Mouse (Mus musculus) gastrocnemius, adult 2 months (tissue): ENCODE measurements at regions not wholly inside any gene's neighbourhood (a gene's known extent, or its start where the extent isn't known, plus 50 kb on each side); places are given as distances from the start of the nearest gene placed in this dataset.
A peak's percentile ranks its signal among the peaks of the same experiment; 100 is the strongest.

Experiments
- DNase-seq: peaks from one replicate; pipeline ENCODE4 v3.0.0; 2022
- H3K27ac ChIP-seq: fragments of 200-600 bp; 2 replicates; pipeline ENCODE4 v1.8.1; 2022; ENCODE audit warnings: mild to moderate bottlenecking
- H3K4me3 ChIP-seq: fragments of 200-600 bp; 2 replicates; pipeline ENCODE4 v1.8.1; 2022; ENCODE audit warnings: mild to moderate bottlenecking, moderate library complexity
- CTCF ChIP-seq: fragments of 200-600 bp; IDR thresholded peaks from 2 replicates; pipeline ENCODE4 v1.8.1; 2022; ENCODE audit warnings: antibody characterized with exemption, mild to moderate bottlenecking, moderate library complexity
- intact Hi-C: fragments of 180-260 bp; cut with DNase I; formaldehyde crosslinking; loops from one replicate; pipeline ENCODE4 v1.15.1; 2025

DNA sequence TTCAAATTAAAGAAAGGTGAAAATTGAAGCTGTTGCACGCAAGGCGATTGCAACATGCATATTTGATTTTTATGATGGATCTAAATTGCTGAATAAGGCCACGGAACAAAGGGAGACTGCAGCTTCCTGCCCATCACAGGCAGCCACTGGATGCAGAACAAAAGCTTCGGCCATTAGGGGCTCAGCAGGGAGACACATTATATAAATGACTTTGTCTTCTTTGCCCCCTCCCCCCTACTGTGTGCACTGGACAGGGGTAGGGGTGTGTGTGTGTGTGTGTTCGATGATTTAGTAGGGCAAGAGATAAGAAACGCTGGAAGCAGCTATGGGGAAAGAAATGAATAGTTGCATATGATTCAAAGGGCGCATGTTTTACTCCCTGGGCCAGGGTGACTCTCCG is 481.2 kb upstream of the Pmfbp1 start:
- Histone ChIP-seq H3K27ac (no peak overlapping the region), H3K4me3 (no peak overlapping the region)
- TF ChIP-seq CTCF: no peak
- no peak for DNase-seq
- intact Hi-C loops: loop anchor here (10.0 kb wide), 1 partner anchor 172 kb away; no protein-coding TSS in a partner anchor

DNA sequence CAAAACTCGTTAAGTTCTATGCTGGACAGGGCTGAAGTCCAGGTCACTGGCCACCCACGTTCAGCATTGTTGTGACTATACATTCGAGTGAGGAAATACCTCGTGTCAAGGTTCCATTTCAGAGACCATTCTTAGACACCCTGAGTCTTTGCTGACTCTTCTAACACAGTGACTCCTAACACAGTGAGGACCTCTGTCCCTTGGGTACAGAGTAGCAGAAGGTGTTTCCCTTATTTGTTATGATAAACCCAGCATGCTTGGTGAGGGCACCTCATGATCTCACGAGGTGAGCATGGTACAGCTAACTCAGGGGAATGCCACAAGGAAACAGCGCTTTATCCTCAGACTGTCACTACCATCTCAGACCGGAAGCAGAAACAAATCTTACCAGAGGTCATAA is 480.2 kb upstream of the Pmfbp1 start:
- TF ChIP-seq CTCF: no peak
- intact Hi-C loops: loop anchor here (10.0 kb wide), 1 partner anchor 171 kb away; no protein-coding TSS in a partner anchor

DNA sequence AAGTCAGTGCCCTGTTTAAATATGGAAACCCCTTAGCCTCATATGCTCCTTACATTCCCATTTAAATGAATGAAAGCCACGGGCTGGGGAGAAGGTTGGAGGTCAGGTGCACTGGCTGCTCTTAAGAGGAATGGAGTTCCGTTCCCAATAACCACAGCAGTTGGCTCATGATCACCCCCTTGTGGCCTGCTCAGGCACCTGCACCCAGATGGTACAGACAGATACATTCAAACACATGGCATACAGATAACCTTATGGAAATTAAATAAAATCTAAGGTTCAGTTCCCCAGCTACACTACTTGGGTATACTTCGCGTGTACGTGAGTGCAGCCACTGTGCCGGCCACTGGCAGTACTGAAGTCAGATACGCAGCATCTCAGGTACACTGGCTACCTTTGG is 479.1 kb upstream of the Pmfbp1 start:
- peak; percentile 67 for TF ChIP-seq CTCF
- no peak overlapping the region for H3K27ac ChIP-seq
- no peak overlapping the region for H3K4me3 ChIP-seq
- intact Hi-C loops: loop anchor here (10.0 kb wide), 1 partner anchor 170 kb away; no protein-coding TSS in a partner anchor
- no peak for DNase-seq

More for the DNA sequence above, 480.2 kb upstream of the Pmfbp1 start:
- Histone ChIP-seq H3K27ac (no peak overlapping the region), H3K4me3 (no peak overlapping the region)
- no peak for DNase-seq

DNA sequence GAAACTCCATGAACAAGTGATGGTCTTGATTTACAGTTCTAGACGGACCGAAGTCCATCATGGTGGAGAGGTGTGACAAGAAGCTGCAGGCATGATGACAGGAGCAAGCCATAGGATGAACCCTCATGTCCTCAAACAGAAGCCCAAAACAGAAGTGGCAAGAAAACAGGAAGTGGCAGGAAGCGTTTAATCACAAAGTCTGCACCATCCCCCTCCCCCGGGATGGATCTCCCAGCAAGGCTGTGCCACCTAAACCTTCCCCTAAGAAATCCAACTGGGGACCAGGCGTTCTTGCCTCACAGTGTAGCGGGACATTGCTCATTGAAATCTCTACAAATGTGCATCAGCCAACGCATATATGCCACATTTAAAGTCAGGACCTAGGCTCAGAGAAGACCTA is 474.3 kb upstream of the Pmfbp1 start:
- TF ChIP-seq CTCF: no peak
- DNase-seq: no peak
- Histone ChIP-seq H3K27ac (no peak overlapping the region), H3K4me3 (no peak overlapping the region)
- intact Hi-C loops: loop anchor here (10.0 kb wide), 1 partner anchor 165 kb away; no protein-coding TSS in a partner anchor

DNA sequence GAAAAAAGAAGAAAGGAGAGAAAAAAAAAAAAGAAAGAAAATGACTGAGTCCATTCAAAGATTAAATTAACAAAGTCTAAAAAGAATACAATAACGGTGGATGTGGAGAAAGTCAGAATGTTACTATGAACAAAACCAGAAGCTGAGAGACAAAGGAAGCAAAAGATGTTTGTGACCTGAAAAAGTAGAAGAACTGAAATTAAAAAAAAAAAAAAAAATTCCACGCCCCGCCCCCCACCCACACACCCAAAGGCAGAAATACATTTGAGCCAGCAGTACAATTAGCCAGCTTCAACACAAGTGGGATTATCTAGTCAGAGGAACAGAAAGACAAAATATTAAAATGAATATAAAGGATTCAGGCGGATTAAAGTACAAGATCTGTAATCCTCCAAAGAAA is 473.7 kb upstream of the Pmfbp1 start:
- Histone ChIP-seq H3K27ac (no peak overlapping the region), H3K4me3 (no peak overlapping the region)
- DNase-seq: no peak
- intact Hi-C loops: no loop called here
- TF ChIP-seq CTCF: no peak

DNA sequence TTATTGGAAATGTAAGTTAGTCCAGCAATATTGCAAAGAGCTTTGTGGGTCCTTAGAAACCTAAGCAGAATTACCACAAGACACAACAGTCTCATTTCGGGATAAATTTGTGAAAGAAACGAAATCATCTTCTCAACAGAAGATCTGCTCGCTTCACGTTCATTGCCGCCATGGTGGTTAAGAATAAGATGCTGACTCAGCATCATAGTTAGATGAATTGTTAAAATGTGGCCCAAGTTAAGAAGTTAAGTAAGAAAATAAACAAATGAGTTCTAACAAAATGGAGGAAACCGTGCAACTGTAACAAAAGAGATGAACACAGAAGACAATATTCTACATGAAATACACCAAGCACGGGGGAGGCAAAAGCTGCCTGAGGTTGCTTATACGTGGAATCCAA is 465.9 kb upstream of the Pmfbp1 start:
- no peak for DNase-seq
- H3K4me3 ChIP-seq: no peak overlapping the region
- TF ChIP-seq CTCF: no peak
- no peak overlapping the region for H3K27ac ChIP-seq
- intact Hi-C loops: no loop called here

DNA sequence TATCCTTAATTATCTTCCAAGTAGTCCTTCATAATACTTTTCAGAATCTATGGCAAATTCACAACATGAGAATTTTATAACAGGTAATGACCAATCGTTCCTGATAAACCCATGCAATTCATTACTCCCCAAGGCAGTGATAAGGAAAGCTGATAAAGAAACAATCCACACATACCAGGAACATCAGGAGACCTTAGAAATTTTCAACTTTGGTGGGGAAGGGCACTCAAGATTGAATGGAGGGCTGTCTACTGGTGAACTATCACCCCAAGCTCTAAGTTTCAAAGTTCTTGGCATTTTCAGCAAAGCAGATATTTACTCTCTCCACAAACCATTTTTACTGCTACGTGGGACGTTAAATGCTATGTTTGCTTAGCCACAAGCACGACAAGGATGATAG is 440.2 kb upstream of the Pmfbp1 start:
- H3K27ac ChIP-seq: no peak overlapping the region
- no peak for TF ChIP-seq CTCF
- H3K4me3 ChIP-seq: no peak overlapping the region
- intact Hi-C loops: no loop called here
- DNase-seq: no peak

DNA sequence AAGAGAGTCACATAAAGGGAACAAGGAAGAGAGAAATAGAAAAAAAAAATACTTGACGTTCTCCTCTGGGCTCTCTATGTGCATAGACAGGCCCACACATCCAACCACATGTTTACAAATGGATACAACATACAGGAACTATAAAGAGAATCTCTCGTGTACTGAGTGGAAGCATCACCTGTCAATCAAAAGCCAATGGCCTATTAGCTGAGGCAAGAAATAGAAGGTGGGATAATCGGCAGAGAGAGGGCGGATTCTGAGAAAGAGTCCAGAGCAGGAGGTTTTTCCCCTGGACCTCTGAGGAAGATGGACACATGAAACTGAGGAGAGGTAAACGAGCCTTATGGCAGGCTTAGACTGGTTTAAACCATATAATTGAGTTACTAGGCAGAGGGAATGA is 434.7 kb upstream of the Pmfbp1 start:
- DNase-seq: no peak
- Histone ChIP-seq H3K4me3 (no peak overlapping the region), H3K27ac (no peak overlapping the region)
- intact Hi-C loops: no loop called here
- no peak for TF ChIP-seq CTCF

DNA sequence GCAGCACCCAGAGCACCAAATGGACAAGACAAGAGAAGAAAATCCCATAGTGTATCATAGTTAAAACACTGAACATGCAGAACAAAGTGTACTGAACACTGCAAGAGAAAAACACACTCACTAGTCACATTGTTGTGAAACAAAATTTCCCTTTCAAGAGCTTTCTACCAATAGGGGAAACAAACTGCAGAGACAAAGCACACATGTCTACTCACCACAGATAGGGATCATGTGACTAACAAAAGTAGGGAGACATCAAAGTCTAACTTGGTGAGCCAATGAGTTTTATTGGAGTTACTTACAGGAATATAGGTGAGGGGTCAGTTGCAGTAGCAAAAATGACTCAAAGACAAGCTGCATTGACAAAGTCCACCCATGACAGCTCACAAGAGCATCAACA is 431.5 kb upstream of the Pmfbp1 start:
- Histone ChIP-seq H3K4me3 (no peak overlapping the region), H3K27ac (no peak overlapping the region)
- intact Hi-C loops: no loop called here
- TF ChIP-seq CTCF: no peak
- DNase-seq: no peak

DNA sequence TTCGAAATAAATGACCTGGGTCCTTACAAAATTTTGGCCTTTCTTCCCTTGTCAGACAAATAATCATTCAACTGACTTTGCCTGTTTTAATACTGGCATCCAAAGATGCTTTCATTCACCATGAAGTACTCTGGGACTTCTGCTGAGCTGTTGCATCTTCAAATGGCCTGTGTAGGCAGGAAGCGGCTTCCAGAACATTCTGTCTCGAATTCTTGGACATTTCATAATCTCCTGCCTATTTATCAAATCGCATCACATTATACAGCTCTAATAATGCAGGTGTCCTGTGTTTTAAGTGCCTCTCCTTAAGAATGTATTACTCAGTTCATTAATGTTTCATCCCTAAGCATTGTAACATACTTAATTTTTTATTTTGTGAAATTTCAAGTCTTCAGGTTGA is 420.1 kb upstream of the Pmfbp1 start:
- Histone ChIP-seq H3K4me3 (no peak overlapping the region), H3K27ac (no peak overlapping the region)
- intact Hi-C loops: no loop called here
- DNase-seq: no peak
- no peak for TF ChIP-seq CTCF

DNA sequence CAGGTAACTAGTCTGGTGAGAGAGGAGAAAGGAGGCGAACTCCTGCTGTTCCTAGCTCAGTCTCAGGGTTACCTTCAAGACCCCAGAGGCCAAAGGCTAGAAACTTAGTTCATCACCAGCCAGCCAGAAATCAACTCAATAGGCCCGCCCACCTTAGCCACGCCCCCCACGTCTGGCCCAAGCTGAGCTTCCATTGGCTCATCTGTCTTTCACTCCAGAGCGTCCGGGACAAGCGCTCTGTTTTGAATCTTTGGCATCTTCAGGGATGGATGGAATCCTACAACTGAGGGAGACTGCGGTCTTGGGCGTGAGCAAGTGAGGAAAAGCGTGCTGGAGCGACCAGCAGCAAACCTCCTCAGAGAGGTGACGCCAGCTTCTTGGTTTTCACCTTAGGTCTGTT is 418.8 kb upstream of the Pmfbp1 start:
- intact Hi-C loops: no loop called here
- no peak for TF ChIP-seq CTCF
- Histone ChIP-seq H3K4me3 (no peak overlapping the region), H3K27ac (no peak overlapping the region)
- DNase-seq: no peak

DNA sequence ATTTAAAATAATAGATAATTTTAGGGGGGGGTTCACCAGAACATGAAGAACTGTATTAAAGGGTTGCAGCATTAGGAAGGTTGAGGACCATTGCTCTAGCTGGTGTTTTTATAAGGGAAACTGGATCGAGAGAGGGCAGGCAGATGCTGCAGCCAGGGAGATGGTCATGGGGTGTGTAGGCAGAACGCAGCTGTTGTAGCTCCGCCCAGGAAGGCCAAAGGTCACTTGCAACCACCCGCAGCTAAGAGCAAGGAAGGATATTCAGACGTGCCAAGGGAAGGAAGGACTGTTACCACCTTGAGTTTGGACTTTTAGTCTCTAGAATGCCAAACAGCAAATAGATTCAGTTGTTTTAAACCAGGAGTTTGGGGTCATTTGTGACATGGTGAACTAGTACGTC is 414.6 kb upstream of the Pmfbp1 start:
- Histone ChIP-seq H3K27ac (no peak overlapping the region), H3K4me3 (no peak overlapping the region)
- intact Hi-C loops: no loop called here
- no peak for TF ChIP-seq CTCF
- no peak for DNase-seq

DNA sequence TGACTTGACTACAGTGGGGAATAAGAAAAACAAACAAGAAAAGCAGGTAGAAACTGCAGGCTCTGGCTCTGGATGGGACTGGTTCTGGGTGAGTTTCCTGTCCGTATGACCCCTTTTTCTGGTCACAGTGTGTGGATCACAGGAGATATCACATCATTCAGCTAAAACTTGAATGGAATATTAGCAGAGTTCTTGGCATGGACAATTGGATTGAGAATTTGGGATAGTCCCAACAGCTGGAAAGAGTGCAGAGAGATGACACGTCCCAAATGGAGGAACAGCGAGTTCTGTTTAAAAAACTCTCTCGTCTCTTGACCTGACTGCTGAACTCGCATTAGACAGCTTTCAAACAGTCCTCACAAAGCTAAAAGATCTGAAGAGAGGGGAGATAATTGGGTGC is 412.5 kb upstream of the Pmfbp1 start:
- Histone ChIP-seq H3K4me3 (peak overlapping the region; percentile 7; the same call in 1 of the 2 replicates), H3K27ac (peak overlapping the region; percentile 57)
- intact Hi-C loops: no loop called here
- no peak for TF ChIP-seq CTCF
- DNase-seq: peak; percentile 22

DNA sequence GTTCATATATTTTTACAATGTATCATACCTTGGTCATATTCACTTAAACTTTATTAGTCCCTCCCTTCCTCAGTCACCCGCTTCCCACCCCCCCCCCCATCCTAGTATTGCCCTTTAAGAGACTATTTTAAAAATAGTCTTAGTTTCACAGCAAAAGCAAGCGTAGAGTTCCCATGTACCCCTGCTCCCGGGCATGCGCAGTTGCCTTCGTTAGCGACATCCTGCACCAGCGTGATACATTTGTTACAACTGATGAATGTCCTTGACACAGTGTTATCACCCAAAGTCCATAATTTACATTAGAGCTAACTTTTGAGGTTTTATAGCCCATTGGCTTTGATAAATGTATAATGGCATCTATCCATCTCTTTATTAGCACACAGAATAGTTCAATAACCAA is 408.7 kb upstream of the Pmfbp1 start:
- Histone ChIP-seq H3K4me3 (no peak overlapping the region), H3K27ac (no peak overlapping the region)
- intact Hi-C loops: no loop called here
- DNase-seq: no peak
- no peak for TF ChIP-seq CTCF

DNA sequence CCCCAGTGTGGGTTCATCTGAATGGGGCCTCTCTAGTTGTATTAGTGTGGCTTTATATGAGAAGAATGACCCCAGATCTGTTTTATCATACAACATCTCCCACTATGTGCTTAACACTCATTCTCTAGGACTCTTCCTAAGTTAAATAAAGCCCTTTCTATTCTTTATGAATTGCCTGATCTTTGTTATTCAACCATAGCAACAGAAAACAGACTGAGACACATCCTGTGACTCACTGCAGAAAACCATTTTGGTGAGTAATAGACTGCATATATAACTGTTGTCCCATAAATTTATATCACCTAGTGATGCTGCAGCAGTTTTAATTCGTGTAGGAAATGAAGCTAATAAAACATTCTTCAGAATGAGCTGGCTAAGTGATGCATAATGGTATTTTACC is 406.0 kb upstream of the Pmfbp1 start:
- no peak for DNase-seq
- no peak overlapping the region for H3K27ac ChIP-seq
- intact Hi-C loops: no loop called here
- H3K4me3 ChIP-seq: no peak overlapping the region
- no peak for TF ChIP-seq CTCF
